Mouse (Mus musculus): Measurements from ENCODE around the gene Olig2.

The Olig2 gene

GRCm38 (mm10) chr16:91225233-91226037, at the start of gene Olig2:
TSS of gene Olig2 (plus strand) at chr16:91225457.
- DNase-seq: no peak

- no peak for DNase-seq
Measured at GRCm38 (mm10) chr16:91175892-91176291, 49.4 kb upstream of the Olig2 start.

- DNase-seq: no peak
Measured at GRCm38 (mm10) chr16:91187046-91187445, 38.2 kb upstream of the Olig2 start.

- no peak for DNase-seq
Measured at GRCm38 (mm10) chr16:91187662-91188061, 37.6 kb upstream of the Olig2 start.

- DNase-seq: no peak
Measured at GRCm38 (mm10) chr16:91188304-91188703, 37.0 kb upstream of the Olig2 start.

- no peak for DNase-seq
Measured at GRCm38 (mm10) chr16:91191233-91191632, 34.0 kb upstream of the Olig2 start.

GRCm38 (mm10) chr16:91191663-91192237, 33.5 kb upstream of the Olig2 start:
- no peak for DNase-seq

- DNase-seq: no peak
Measured at GRCm38 (mm10) chr16:91192672-91193354, 32.4 kb upstream of the Olig2 start.

- no peak for DNase-seq
Measured at GRCm38 (mm10) chr16:91199815-91200214, 25.4 kb upstream of the Olig2 start.

GRCm38 (mm10) chr16:91202989-91203388, 22.3 kb upstream of the Olig2 start:
- DNase-seq: no peak

- DNase-seq: no peak
Measured at GRCm38 (mm10) chr16:91206371-91206770, 18.9 kb upstream of the Olig2 start.

GRCm38 (mm10) chr16:91217077-91217476, 8.2 kb upstream of the Olig2 start:
- no peak for DNase-seq

GRCm38 (mm10) chr16:91217948-91218347, 7.3 kb upstream of the Olig2 start:
- DNase-seq: no peak

- DNase-seq: no peak
Measured at GRCm38 (mm10) chr16:91219246-91219645, 6.0 kb upstream of the Olig2 start.

GRCm38 (mm10) chr16:91222171-91222642, 3.0 kb upstream of the Olig2 start:
- no peak for DNase-seq

GRCm38 (mm10) chr16:91222643-91223271, 2.5 kb upstream of the Olig2 start:
- DNase-seq: no peak

- no peak for DNase-seq
Measured at GRCm38 (mm10) chr16:91223327-91224067, 1.8 kb upstream of the Olig2 start.

GRCm38 (mm10) chr16:91224068-91224402, 1.2 kb upstream of the Olig2 start:
- no peak for DNase-seq

- no peak for DNase-seq
Measured at GRCm38 (mm10) chr16:91224481-91225232, 600 bp upstream of the Olig2 start.

- no peak for DNase-seq
Measured at GRCm38 (mm10) chr16:91226038-91226882, 1.0 kb downstream of the Olig2 start.
